Mouse (Mus musculus) spleen, postnatal 36 days (tissue): ENCODE measurements around the gene Tspan14.
A peak's percentile ranks its signal among the peaks of the same experiment; 100 is the strongest.

Experiments used
- DNase-seq, 2 experiments: peaks; one replicate each; pipeline ENCODE4 v3.0.0; 2022; ENCODE audit warnings: low spot score in 2 of 2, mixed read lengths in 1 of 2

Tspan14 gene

DNA sequence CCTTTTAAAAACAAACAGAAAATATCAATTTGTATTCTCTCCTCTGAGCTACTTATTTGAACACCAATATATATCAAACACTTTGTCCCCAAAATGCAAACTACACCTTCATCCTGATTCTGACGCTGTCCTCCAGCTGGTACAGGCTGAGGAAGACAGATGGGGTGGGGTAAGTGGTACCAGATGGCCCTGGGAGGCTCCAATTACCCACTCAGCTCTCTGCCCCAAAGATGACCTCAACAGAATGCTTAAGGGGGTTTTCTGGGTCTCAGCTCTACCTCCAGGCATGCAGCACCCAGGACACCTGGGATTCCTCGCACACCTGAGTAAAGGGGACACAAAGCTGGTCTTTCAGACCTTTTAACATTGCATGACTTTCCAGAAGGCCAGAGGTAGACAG, 13.9 kb downstream of the Tspan14 start:
- DNase-seq = no peak

DNA sequence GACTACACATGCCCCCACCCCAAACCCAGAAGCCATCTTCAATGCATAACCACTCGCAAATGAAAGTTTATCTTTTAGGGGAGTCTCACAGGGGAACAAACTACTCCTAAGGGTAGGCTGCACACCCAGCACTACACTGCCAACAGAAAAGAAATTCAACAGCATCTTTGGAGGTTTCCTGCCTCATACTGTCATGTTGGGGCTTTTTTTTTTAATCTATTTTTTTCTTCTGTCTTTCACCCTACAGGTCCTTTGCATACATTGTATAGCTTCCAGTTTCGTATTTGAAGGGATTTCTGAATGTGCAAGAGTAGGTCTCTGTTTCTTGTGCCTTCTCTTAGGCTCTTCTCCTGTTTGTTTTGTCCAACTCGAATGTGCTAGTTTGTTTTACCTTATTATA, 14.3 kb downstream of the Tspan14 start:
- DNase-seq = no peak

DNA sequence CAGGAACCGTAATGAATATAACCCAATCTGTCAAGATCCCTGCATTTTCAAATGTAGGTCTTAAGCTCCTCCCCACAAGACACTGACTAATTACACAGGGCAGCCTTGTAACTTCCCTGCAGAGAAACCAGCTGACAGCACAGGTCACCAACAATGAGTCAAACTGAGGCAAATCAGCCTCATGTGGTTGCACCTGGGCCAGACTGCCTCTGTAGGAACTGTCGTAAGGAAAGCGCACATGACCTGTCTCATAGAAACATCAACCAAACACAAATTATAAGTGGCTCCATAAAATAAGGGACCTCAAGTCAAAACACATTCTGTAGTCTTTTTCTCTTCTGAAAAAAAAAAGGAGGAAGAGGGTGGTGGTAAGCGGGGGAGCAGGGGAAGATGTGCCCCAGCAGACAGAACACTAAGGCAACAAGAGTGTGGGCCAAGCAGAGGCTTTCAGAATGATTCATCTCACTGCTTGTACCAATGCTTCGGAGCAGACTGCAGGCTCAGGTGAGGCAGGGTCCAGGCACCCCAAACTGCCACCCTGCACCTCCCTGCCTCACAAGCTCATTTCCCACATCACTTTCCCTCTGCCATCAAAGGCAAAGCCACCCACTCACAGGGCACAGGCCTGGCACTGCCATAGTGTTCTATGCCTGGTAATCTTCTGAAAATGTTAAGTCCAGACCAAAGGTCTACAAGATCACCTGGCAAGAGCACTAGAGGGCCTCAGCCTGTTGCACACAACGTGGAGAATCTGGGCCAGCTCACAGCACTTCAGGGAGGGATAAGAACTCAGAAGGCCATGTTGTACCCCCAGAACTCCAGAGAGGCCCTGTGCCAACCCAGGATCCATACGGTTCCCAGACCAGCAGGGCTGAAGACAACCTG, 16.6 kb downstream of the Tspan14 start:
- DNase-seq = peak; percentile 35 to 37

- DNase-seq = no peak
Observed at GRCm38 (mm10) chr14:40949047-40949446, 17.6 kb downstream of the Tspan14 start.

GRCm38 (mm10) chr14:40948522-40948921, 18.1 kb downstream of the Tspan14 start:
- DNase-seq = no peak

DNA sequence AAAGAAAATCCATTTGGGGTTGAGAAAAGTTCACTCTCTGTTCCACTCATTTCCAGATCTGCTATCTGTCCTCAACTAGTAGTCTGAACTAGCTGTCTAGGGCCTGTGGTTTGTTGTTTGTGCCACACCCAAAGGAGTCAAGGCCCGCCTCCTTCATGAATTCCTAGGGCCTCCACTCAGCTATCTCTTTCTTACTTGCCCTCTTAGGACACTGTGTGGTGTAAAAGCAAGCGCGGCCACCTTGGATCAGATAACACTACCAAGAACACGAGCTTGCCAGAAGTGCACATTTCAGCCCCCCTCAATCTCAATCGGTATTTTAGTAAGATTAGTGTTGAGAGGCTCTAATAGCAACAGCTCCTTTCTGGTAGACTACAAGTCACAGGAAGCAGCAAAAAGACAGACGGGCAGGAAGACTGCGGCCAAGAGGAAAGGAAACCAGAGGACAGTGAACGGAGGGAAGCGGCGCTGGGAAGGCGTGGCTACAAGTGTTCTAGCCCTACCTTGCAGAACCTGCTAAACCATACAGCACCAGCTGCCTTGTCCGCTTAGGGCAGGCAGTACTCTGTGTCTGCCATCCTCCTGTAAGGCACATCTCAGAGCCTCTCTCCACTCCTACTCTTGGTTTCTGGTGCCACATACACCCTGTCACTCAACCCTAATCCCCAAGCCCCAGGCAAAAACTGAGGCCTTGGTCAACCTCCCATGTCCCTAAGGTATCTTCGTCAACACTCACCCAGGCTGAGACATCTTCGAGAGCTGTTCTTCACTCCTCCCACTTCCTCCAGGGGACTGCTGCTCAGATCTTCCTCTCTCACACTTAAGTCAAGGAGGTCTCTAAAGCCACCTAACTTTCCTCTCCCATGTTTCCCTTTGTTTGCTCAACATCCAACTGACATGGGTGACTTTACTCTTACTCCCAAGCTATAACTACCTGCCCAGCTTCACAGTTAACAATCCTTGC, 18.9 kb downstream of the Tspan14 start:
- peak; percentile 77 to 79 for DNase-seq

DNA sequence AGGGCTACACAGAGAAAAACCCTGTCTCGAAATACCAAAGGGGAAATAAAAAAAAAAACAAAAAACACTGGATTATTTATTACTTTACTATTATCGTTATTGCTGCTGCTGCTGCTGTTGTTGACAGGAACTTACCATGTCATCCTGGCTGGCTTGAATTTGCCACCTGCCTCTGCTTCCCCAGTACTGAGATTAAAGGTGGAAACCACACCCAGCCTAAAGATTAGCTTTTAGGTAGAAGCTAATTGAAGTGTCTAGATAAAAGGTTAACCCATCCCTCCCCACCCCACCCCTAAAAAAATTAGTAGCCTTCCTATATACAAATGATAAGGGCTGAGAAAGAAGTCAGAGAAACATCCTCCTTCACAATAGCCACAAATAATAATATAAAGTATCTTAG, 22.8 kb downstream of the Tspan14 start:
- no peak for DNase-seq

DNA sequence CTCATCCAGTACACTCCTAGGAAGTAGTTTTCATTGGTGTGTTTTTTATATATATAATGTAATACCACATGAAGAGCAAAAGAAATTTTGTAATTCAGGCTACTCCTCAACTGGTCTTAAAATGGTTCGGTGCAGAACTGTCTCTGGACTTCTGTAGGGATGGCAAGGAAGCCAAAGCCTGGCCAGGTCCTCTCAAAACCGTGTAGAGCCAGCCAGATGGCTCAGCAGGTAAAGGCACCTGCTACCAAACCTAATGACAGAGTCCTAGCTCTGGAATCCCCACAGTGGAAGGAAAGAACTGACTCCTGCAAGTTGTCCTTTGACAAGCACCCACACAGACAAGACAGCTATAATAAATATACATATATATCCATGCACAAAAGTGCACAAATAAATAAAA, 24.2 kb downstream of the Tspan14 start:
- no peak for DNase-seq

DNA sequence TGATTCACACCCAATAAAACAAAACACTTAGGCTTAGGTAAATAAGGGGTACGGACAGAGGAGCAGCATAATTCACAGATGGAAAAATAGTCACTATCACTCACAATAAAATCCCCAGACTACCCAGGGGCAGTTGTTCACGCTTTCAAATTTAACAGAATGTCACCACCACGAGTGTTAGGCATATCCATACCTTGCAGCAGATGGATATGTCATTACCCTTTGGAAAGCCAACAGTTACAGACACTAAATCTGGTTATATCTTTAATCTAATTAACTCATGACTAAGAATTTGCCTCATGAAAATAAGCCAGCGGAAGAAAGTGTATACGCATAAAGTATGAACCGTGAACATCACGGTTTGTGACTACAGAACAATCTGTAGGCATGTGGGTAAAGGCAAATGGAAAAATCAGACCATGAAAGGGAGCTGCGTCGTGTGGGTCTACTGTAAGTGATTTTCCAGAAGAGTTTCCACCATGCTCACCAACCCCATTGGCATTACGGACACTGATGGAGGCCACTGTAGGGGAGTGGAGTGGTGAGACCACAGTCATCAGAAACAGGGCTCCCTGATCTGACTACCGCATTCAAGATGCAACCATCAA, 28.1 kb downstream of the Tspan14 start:
- no peak for DNase-seq

DNA sequence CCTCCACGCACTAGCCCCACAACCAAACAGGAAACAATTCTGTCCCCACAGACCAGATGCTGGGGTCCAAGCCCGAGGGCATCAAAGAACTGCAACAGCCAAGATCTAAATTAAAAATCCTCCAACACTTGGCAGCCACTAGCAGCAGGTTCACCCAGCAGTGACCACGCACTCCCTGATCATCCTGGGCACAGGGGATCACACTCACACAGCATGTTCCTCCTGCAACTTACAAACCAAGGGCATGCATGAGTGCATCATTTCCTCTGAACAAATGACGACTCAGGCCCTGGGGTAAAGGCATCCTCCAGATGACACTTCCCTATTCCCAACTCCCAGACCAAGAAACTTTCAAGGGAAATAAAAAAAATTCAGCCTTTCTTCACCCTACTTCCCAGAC, 29.6 kb downstream of the Tspan14 start:
- DNase-seq = peak in 1 of 2 experiments; percentile 36

- no peak for DNase-seq
Observed at GRCm38 (mm10) chr14:40935481-40935880, 31.1 kb downstream of the Tspan14 start.

GRCm38 (mm10) chr14:40935054-40935453, 31.6 kb downstream of the Tspan14 start:
- DNase-seq = no peak

DNA sequence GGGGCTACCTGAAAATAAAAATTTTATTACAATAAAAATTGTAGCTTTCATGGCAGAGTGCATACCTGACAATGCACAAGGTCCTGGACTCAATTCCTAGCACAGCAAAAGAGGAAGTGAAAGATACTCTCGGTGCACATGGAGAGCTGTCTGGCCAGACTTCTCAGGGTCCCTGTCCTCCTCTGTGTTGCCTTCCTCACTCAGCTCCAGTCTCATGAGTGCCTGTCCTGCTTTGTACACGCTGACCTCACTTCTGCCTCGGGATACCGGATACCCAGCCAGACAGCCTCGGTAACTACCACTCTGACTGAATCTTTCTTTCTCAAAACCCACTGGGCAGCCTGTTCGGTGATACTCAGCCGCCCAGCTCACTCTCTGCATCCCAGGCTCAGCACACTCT, 33.3 kb downstream of the Tspan14 start:
- DNase-seq = peak in 1 of 2 experiments; percentile 43

GRCm38 (mm10) chr14:40932225-40932624, 34.4 kb downstream of the Tspan14 start:
- DNase-seq = no peak

- no peak for DNase-seq
Observed at GRCm38 (mm10) chr14:40931115-40931829, 35.3 kb downstream of the Tspan14 start.

GRCm38 (mm10) chr14:40929943-40930342, 36.7 kb downstream of the Tspan14 start:
- DNase-seq = no peak

GRCm38 (mm10) chr14:40928897-40929296, 37.7 kb downstream of the Tspan14 start:
- no peak for DNase-seq

DNA sequence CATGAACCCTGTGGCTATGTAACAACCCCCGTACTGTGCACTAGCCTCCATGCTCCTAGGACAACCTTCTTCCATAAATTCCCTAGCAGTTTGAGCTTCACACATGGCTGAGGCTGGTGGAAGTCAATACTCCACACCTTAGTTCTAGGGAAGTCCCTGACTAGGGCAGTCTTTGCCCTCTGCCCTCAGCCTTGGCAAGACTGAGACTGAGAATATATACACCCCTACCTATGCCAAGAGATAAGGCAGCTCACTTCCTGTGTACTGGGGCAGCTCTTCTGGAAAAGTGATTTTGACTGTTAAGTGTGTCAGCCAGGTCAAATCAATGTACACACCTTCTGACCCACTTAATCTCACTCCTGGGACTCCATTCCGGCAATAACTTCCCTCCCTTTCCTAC, 39.6 kb downstream of the Tspan14 start:
- DNase-seq = no peak

DNA sequence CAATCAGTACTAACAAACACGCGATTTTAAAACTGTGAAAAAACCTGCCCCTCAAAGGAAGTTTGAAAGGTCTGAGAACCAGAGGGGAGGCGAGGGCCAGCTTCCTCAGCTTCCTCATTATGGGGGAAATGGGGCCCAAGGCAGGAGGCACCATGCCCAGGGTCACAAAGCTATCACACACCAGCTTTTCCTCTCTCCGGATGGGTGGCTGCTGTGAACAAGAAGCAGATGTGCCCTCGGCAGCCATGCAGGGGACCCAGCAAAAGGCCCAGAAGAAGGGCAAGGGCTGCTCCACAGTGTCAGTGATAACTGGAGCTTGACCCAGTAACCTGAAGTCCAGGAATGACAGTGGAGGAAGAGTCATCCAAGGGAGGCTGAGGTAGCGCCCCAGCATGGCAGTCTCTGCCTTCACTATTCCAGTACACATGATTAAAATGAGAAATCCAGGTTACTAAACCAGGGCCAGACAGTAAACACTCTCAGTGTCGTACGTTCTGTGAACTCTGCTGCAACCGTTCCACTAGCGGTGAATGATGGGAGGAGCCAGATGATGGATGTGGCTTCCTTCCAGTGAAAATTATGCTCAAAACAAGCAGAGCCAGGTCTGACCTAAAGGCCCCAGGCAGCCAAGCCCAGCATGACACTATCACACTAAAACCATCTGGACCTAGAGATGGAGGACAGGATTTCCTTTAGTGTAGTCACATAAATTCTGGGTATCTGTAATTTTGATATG, 42.1 kb downstream of the Tspan14 start:
- DNase-seq = peak; percentile 71

DNA sequence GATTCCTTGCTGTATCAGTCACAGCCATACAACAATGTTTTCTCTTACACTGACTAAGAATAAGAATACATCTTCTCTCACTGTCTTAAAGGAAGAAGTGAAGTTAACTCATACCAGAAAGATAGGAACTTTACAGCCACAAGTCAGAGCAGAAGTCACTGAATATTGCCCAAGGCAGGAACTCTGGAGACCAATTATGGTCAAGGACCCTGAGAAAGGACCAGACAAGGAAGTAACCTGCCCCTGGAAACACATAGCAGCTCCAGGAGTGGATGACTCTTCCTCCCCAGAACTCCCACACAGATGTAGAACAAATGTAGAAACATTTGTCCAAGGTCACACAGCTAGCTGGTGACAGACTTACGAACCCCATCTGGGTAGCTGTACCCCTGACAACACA, 45.4 kb downstream of the Tspan14 start:
- DNase-seq = no peak

- DNase-seq = no peak
Observed at GRCm38 (mm10) chr14:40919521-40919920, 47.1 kb downstream of the Tspan14 start.
